Mouse (Mus musculus) liver, adult 2 months (tissue): ENCODE measurements around the gene Ankfn1.

Source experiments
- CTCF ChIP-seq: fragments of 200-500 bp; IDR thresholded peaks from 2 replicates; pipeline ENCODE4 v1.5.1; 2011; ENCODE audit warnings: low read depth, low read length, control low read depth
- POLR2A ChIP-seq: fragments of 200-500 bp; IDR thresholded peaks from 2 replicates; pipeline ENCODE4 v1.6.1; 2011; ENCODE audit warnings: low read length, control low read depth; ENCODE audit not compliant: insufficient read depth; ENCODE audit errors: extremely low read depth

DNA sequence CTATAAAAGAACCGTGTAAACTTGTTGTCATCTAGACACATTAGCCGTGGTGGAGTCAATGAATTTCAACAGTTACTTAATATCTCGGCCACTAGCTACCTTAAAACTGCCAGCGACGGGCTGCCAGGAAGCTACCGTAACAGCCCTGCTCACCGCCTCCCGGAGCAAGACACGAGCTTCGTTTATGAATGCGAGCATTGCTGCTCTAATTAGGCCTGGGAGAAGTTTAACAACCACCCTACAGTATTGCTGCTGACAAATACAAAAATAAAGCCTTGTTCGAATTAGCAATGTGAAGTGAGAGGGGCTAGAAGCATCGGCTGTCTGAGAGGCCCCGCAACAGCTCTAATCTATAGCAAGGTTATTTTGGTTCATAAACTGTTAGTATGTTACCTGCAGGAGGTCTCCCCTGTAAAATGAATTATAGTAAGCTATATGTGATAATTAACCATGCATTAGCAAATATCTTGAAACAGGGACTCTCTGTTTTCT, 58.9 kb downstream of the Ankfn1 start:
- no peak for TF ChIP-seq POLR2A
- no peak for TF ChIP-seq CTCF
